Mouse (Mus musculus) heart, postnatal 0 days (tissue): ENCODE measurements around the gene Nav2. TPM values are rescaled to one million over a fixed set of nuclear protein-coding genes. Genes with fewer than 3 reads are reported as not detected.

Experiments
- ATAC-seq: fragments of 200-750 bp; cut with Nextera tagmentation; 2 replicates; pipeline ENCODE4 v1.8.0; 2017; ENCODE audit warnings: low read depth, moderate number of reproducible peaks, moderate library complexity; ENCODE audit not compliant: insufficient read depth
- DNase-seq: peaks from one replicate; pipeline ENCODE4 v3.0.0-alpha.2; 2016; ENCODE audit warnings: low spot score
- H3K27ac ChIP-seq: fragments of 300-500 bp; sonication (generic); 2 replicates; pipeline ENCODE4 v1.5.1; 2014; ENCODE audit warnings: low read depth, mild to moderate bottlenecking
- H3K27me3 ChIP-seq: fragments of 300-500 bp; sonication (generic); 2 replicates; pipeline ENCODE4 v1.6.1; 2014; ENCODE audit warnings: low read length, mixed read lengths; ENCODE audit not compliant: control insufficient read depth, insufficient read depth
- H3K36me3 ChIP-seq: fragments of 300-500 bp; sonication (generic); replicated peaks from 2 replicates; pipeline ENCODE4 v1.6.1; 2014; ENCODE audit warnings: low read length, mixed read lengths; ENCODE audit not compliant: control insufficient read depth, insufficient read depth
- H3K4me1 ChIP-seq: fragments of 300-500 bp; sonication (generic); 2 replicates; pipeline ENCODE4 v1.6.1; 2014; ENCODE audit warnings: antibody characterized with exemption; ENCODE audit not compliant: control insufficient read depth, insufficient read depth
- H3K4me2 ChIP-seq: fragments of 300-500 bp; sonication (generic); 2 replicates; pipeline ENCODE4 v1.6.1; 2014; ENCODE audit warnings: low read depth, mild to moderate bottlenecking, low read length, moderate library complexity
- H3K4me3 ChIP-seq: fragments of 300-500 bp; sonication (generic); 2 replicates; pipeline ENCODE4 v1.5.1; 2014; ENCODE audit warnings: low read depth, low read length
- H3K9ac ChIP-seq: fragments of 300-500 bp; sonication (generic); replicated peaks from 2 replicates; pipeline ENCODE4 v1.6.1; 2014; ENCODE audit warnings: low read depth, low read length, mixed read lengths
- H3K9me3 ChIP-seq: fragments of 300-500 bp; sonication (generic); replicated peaks from 2 replicates; pipeline ENCODE4 v1.6.1; 2016; ENCODE audit warnings: low read length; ENCODE audit not compliant: control insufficient read depth
- CTCF ChIP-seq: IDR thresholded peaks from 2 replicates; pipeline ENCODE4 v1.5.1; 2016; ENCODE audit warnings: antibody characterized with exemption, control low read depth, low read depth
- EP300 ChIP-seq: IDR thresholded peaks from 2 replicates; pipeline ENCODE4 v1.6.1; 2016; ENCODE audit warnings: antibody characterized with exemption, low read depth
- WGBS: fragments of 180-500 bp; shearing (Covaris S2); extraction: QIAGEN DNeasy Blood & Tissue Kit; methylation state at CpG from one replicate; pipeline ENCODE4 v1.1.7; 2014; 5-methylcytosine and 5-hydroxymethylcytosine counted together
- polyA plus RNA-seq: library from polyadenylated mRNA; unstranded; fragments of >200 nt; fragmentation: Nextera tagmentation; extraction: Ambion mirVana; gene quantifications from 2 replicates; pipeline ENCODE4 v1.2.1, GENCODE M21; 2015
- total RNA-seq: library from RNA; depleted of rRNA; stranded (reverse); fragments of >200 nt; gene quantifications from 2 replicates; pipeline ENCODE4 v1.2.3, GENCODE M21; 2014; ENCODE audit warnings: low replicate concordance

Nav2 gene
- total and polyA plus RNA-seq, 2 experiments from 2014 or later: 22.8 to 77.9 TPM

GRCm38 (mm10) chr7:49562851-49563250 lies 654.3 kb downstream of the Nav2 start:
- H3K27me3 ChIP-seq: no peaks in the 10 kb centered on the region
- no peak overlapping the region for H3K9ac ChIP-seq
- DNase-seq: peak; percentile 30
- H3K9me3 ChIP-seq: no peaks in the 10 kb centered on the region
- no peak overlapping the region for H3K4me3 ChIP-seq
- peaks cover 57% of the 10 kb centered on the region for H3K36me3 ChIP-seq
- H3K4me2 ChIP-seq: no peak overlapping the region
- peak overlapping the region; percentile 23 for H3K27ac ChIP-seq
- ATAC-seq: no peak; the same call in 1 of the 2 replicates
- H3K4me1 ChIP-seq: peaks cover 35% of the 10 kb centered on the region
- WGBS: 53% methylated on average over 8 of the region's 8 CpGs
- TF ChIP-seq EP300 (0 out of 2 replicates have a peak, but pooled peaks have one; percentile 24), CTCF (no peak)

- Histone ChIP-seq H3K4me2 (no peak overlapping the region), H3K27ac (no peak overlapping the region), H3K4me3 (no peak overlapping the region), H3K4me1 (peaks cover 16% of the 10 kb centered on the region; the same call in 1 of the 2 replicates), H3K9ac (no peak overlapping the region), H3K9me3 (no peaks in the 10 kb centered on the region), H3K27me3 (no peaks in the 10 kb centered on the region), H3K36me3 (peaks cover 70% of the 10 kb centered on the region)
- WGBS: 65% methylated on average over 11 of the region's 11 CpGs
- ATAC-seq: 0 out of 2 replicates have a peak, but pooled peaks have one; percentile 15
- peak; percentile 26 for DNase-seq
- TF ChIP-seq CTCF (no peak), EP300 (no peak)
Measured at GRCm38 (mm10) chr7:49565084-49565483, 656.6 kb downstream of the Nav2 start.

GRCm38 (mm10) chr7:49565798-49566197 lies 657.3 kb downstream of the Nav2 start:
- Histone ChIP-seq H3K4me3 (no peak overlapping the region), H3K36me3 (peaks cover 74% of the 10 kb centered on the region), H3K9ac (no peak overlapping the region), H3K9me3 (no peaks in the 10 kb centered on the region), H3K4me1 (peaks cover 13% of the 10 kb centered on the region; the same call in 1 of the 2 replicates), H3K27ac (peak overlapping the region; percentile 16; the same call in 1 of the 2 replicates), H3K27me3 (no peaks in the 10 kb centered on the region), H3K4me2 (no peak overlapping the region)
- TF ChIP-seq CTCF (no peak), EP300 (no peak)
- no peak for DNase-seq
- 57% methylated on average over 11 of the region's 11 CpGs for WGBS
- no peak for ATAC-seq

- peaks cover 76% of the 10 kb centered on the region for H3K36me3 ChIP-seq
- no peak for DNase-seq
- no peak for TF ChIP-seq EP300
- TF ChIP-seq CTCF: no peak
- H3K4me1 ChIP-seq: peaks cover 24% of the 10 kb centered on the region
- 63% methylated on average over 13 of the region's 13 CpGs for WGBS
- no peak for ATAC-seq
- H3K27me3 ChIP-seq: no peaks in the 10 kb centered on the region
- no peak overlapping the region for H3K27ac ChIP-seq
- no peak overlapping the region for H3K4me3 ChIP-seq
- H3K4me2 ChIP-seq: no peak overlapping the region
- H3K9ac ChIP-seq: no peak overlapping the region
- H3K9me3 ChIP-seq: no peaks in the 10 kb centered on the region
Measured at GRCm38 (mm10) chr7:49567346-49568034, 659.0 kb downstream of the Nav2 start.

- no peak overlapping the region for H3K4me3 ChIP-seq
- H3K9ac ChIP-seq: no peak overlapping the region
- no peaks in the 10 kb centered on the region for H3K27me3 ChIP-seq
- DNase-seq (no peak), ATAC-seq (no peak)
- H3K4me2 ChIP-seq: no peak overlapping the region
- H3K4me1 ChIP-seq: peaks cover 11% of the 10 kb centered on the region; the same call in 1 of the 2 replicates
- 85% methylated on average over 7 of the region's 7 CpGs for WGBS
- TF ChIP-seq EP300 (no peak), CTCF (no peak)
- H3K27ac ChIP-seq: no peak overlapping the region
- H3K9me3 ChIP-seq: no peaks in the 10 kb centered on the region
- H3K36me3 ChIP-seq: peaks cover 81% of the 10 kb centered on the region
Measured at GRCm38 (mm10) chr7:49569646-49570045, 661.1 kb downstream of the Nav2 start.

GRCm38 (mm10) chr7:49571606-49572005 lies 663.1 kb downstream of the Nav2 start:
- Histone ChIP-seq H3K4me1 (peaks cover 11% of the 10 kb centered on the region; the same call in 1 of the 2 replicates), H3K9ac (no peak overlapping the region), H3K4me2 (no peak overlapping the region), H3K27me3 (no peaks in the 10 kb centered on the region), H3K36me3 (peaks cover 84% of the 10 kb centered on the region), H3K9me3 (no peaks in the 10 kb centered on the region), H3K4me3 (no peak overlapping the region), H3K27ac (peak overlapping the region; percentile 70)
- 66% methylated on average over 2 of the region's 2 CpGs for WGBS
- ATAC-seq (peak; percentile 59), DNase-seq (peak; percentile 69)
- TF ChIP-seq EP300 (no peak), CTCF (no peak)
